Mouse (Mus musculus) G1E (cell line): ENCODE results near the gene Gm10300. TPM values are rescaled to one million over a fixed set of nuclear protein-coding genes. Genes with fewer than 3 reads are reported as not detected.

Experiments used
- ATAC-seq: 2 replicates; pipeline ENCODE4 v1.8.0; 2016; ENCODE audit warnings: mild to moderate bottlenecking; ENCODE audit not compliant: insufficient number of reproducible peaks, poor library complexity, low FRiP score, severe bottlenecking; ENCODE audit errors: extremely low read depth
- DNase-seq: peaks from one replicate; pipeline ENCODE4 v3.0.0; 2012; ENCODE audit warnings: low spot score
- H3K27me3 ChIP-seq: 2 replicates; pipeline ENCODE4 v1.6.1; 2012; ENCODE audit warnings: mild to moderate bottlenecking, low read length, inconsistent platforms; ENCODE audit not compliant: insufficient read depth
- H3K36me3 ChIP-seq: replicated peaks from 2 replicates; pipeline ENCODE3; 2012; ENCODE audit warnings: mild to moderate bottlenecking, inconsistent platforms
- H3K4me1 ChIP-seq: 2 replicates; pipeline ENCODE4 v1.6.1; 2012; ENCODE audit warnings: low read depth, low read length, inconsistent platforms, mixed read lengths; ENCODE audit not compliant: insufficient read depth
- H3K4me3 ChIP-seq: 2 replicates; pipeline ENCODE4 v1.5.1; 2012; ENCODE audit warnings: low read depth, mild to moderate bottlenecking, inconsistent platforms, low read length, moderate library complexity, mixed read lengths
- H3K9me3 ChIP-seq: replicated peaks from 2 replicates; pipeline ENCODE4 v1.6.1; 2012; ENCODE audit warnings: inconsistent platforms
- CTCF ChIP-seq: IDR thresholded peaks from 2 replicates; pipeline ENCODE4 v1.5.1; 2012; ENCODE audit warnings: low read depth, low read length, inconsistent platforms, mixed read lengths
- GATA1 ChIP-seq: IDR thresholded peaks from 2 replicates; pipeline ENCODE4 v1.6.1; 2012; ENCODE audit warnings: borderline replicate concordance, low read length, inconsistent platforms, mixed read lengths
- GATA2 ChIP-seq: IDR thresholded peaks from 2 replicates; pipeline ENCODE4 v1.6.1; 2012; ENCODE audit warnings: low read depth, low read length, inconsistent platforms, borderline replicate concordance
- POLR2AphosphoS5 ChIP-seq: IDR thresholded peaks from 2 replicates; pipeline ENCODE4 v1.6.1; 2012; ENCODE audit warnings: low read depth, low read length, inconsistent platforms; ENCODE audit not compliant: insufficient replicate concordance
- TAL1 ChIP-seq: conservative IDR thresholded peaks from 2 replicates; pipeline ENCODE4 v1.6.1; 2012; ENCODE audit warnings: low read depth, low read length, inconsistent platforms, mixed read lengths
- polyA plus RNA-seq: library from polyadenylated mRNA; stranded (reverse); fragments of >175 nt; gene quantifications from 2 replicates; pipeline ENCODE4 v1.2.3, GENCODE M21; 2012
- total RNA-seq, 2 experiments: library from RNA; stranded (forward) in 1 of 2; stranded (reverse) in 1 of 2; fragments of 200-1000 nt in 1 of 2; fragments of >200 nt in 1 of 2; fragmentation: Nextera tagmentation in 1 of 2; gene quantifications; 2 replicates each; pipeline ENCODE4 v1.2.3; 2014 to 2017

Gene Gm10300
- total and polyA plus RNA-seq, 3 experiments, result 0.16 to 1.2 (median 0.26) TPM

- H3K36me3 ChIP-seq, result peaks cover 12% of the 10 kb centered on the region
- DNase-seq (peak; percentile 82), ATAC-seq (peak; percentile 54)
- H3K4me3 ChIP-seq, result peak overlapping the region; percentile 66; the same call in 1 of the 2 replicates
- TF ChIP-seq CTCF, result no peak
- peak; percentile 80 for TF ChIP-seq TAL1
- no peaks in the 10 kb centered on the region for H3K9me3 ChIP-seq
- H3K27me3 ChIP-seq, result no peaks in the 10 kb centered on the region
- peaks cover 61% of the 10 kb centered on the region for H3K4me1 ChIP-seq
Observed at GRCm38 (mm10) chr4:132077445-132077844, 2.9 kb downstream of the Gm10300 start.

GRCm38 (mm10) chr4:132078296-132078714 lies 3.8 kb downstream of the Gm10300 start:
- Histone ChIP-seq H3K4me3 (no peak overlapping the region; the same call in 1 of the 2 replicates), H3K4me1 (peaks cover 52% of the 10 kb centered on the region), H3K27me3 (no peaks in the 10 kb centered on the region), H3K36me3 (peaks cover 4% of the 10 kb centered on the region), H3K9me3 (no peaks in the 10 kb centered on the region)
- TF ChIP-seq GATA1, result no peak
- TF ChIP-seq TAL1, result no peak
- TF ChIP-seq POLR2AphosphoS5, result no peak
- TF ChIP-seq GATA2, result no peak
- TF ChIP-seq CTCF, result no peak
- DNase-seq, result no peak
- ATAC-seq, result no peak

- peak; percentile 31 for DNase-seq
- peaks cover 52% of the 10 kb centered on the region for H3K4me1 ChIP-seq
- H3K9me3 ChIP-seq, result no peaks in the 10 kb centered on the region
- H3K36me3 ChIP-seq, result no peaks in the 10 kb centered on the region
- H3K4me3 ChIP-seq, result no peak overlapping the region
- H3K27me3 ChIP-seq, result no peaks in the 10 kb centered on the region
- ATAC-seq, result no peak
- TF ChIP-seq GATA1, result no peak
- peak; percentile 62 for TF ChIP-seq CTCF
Observed at GRCm38 (mm10) chr4:132079555-132080275, 5.2 kb downstream of the Gm10300 start.

GRCm38 (mm10) chr4:132080492-132080983 lies 6.0 kb downstream of the Gm10300 start:
- no peak overlapping the region for H3K4me3 ChIP-seq
- H3K27me3 ChIP-seq, result no peaks in the 10 kb centered on the region
- no peaks in the 10 kb centered on the region for H3K36me3 ChIP-seq
- H3K4me1 ChIP-seq, result peaks cover 57% of the 10 kb centered on the region
- no peak for DNase-seq
- ATAC-seq, result no peak
- H3K9me3 ChIP-seq, result no peaks in the 10 kb centered on the region
- TF ChIP-seq GATA2, result no peak

GRCm38 (mm10) chr4:132085114-132085513 lies 10.6 kb downstream of the Gm10300 start:
- H3K9me3 ChIP-seq, result no peaks in the 10 kb centered on the region
- TF ChIP-seq POLR2AphosphoS5 (no peak), TAL1 (no peak), GATA1 (no peak), CTCF (no peak)
- H3K36me3 ChIP-seq, result no peaks in the 10 kb centered on the region
- peaks cover 26% of the 10 kb centered on the region for H3K4me1 ChIP-seq
- peaks cover 4% of the 10 kb centered on the region; the same call in 1 of the 2 replicates for H3K27me3 ChIP-seq
- ATAC-seq, result no peak
- no peak for DNase-seq
- H3K4me3 ChIP-seq, result no peak overlapping the region

GRCm38 (mm10) chr4:132088921-132089320 lies 14.4 kb downstream of the Gm10300 start:
- Histone ChIP-seq H3K9me3 (0 out of 2 replicates have a peak, but pooled peaks cover 2% of the 10 kb centered on the region), H3K4me1 (peaks cover 21% of the 10 kb centered on the region), H3K4me3 (no peak overlapping the region), H3K27me3 (peaks cover 23% of the 10 kb centered on the region), H3K36me3 (no peaks in the 10 kb centered on the region)
- DNase-seq (no peak), ATAC-seq (no peak; the same call in 1 of the 2 replicates)
- TF ChIP-seq CTCF, result peak; percentile 89
- no peak for TF ChIP-seq GATA1

GRCm38 (mm10) chr4:132093136-132093535 lies 18.6 kb downstream of the Gm10300 start:
- H3K4me1 ChIP-seq, result peaks cover 2% of the 10 kb centered on the region; the same call in 1 of the 2 replicates
- peaks cover 41% of the 10 kb centered on the region for H3K27me3 ChIP-seq
- DNase-seq (no peak), ATAC-seq (no peak)
- no peaks in the 10 kb centered on the region for H3K36me3 ChIP-seq
- TF ChIP-seq GATA1 (no peak), CTCF (no peak), TAL1 (no peak), POLR2AphosphoS5 (no peak), GATA2 (no peak)
- H3K4me3 ChIP-seq, result no peak overlapping the region
- H3K9me3 ChIP-seq, result 0 out of 2 replicates have a peak, but pooled peaks cover 2% of the 10 kb centered on the region
